Mouse (Mus musculus) heart, postnatal 14 days (tissue): ENCODE measurements around the gene Asb13. TPM values are rescaled to one million over a fixed set of nuclear protein-coding genes. Genes with fewer than 3 reads are reported as not detected.
A peak's percentile ranks its signal among the peaks of the same experiment; 100 is the strongest.

Experiments
- DNase-seq, 2 experiments: peaks; one replicate each; pipeline ENCODE4 v3.0.0; 2021 to 2022
- intact Hi-C: fragments of 180-260 bp; cut with DNase I; formaldehyde crosslinking; loops from one replicate; pipeline ENCODE4 v1.15.1; 2025
- long read RNA-seq, 2 experiments: library from polyadenylated mRNA; stranded (forward); transcript quantifications; one replicate each; pipeline ENCODE4 v2.0.0; 2021
- total RNA-seq, 2 experiments: library from RNA; stranded (reverse); gene quantifications; 2 replicates each; pipeline ENCODE4 v1.2.3; 2021

Asb13 gene
- 1 to 10 TPM; 8.9 to 9.0 TPM for total RNA-seq
- long read RNA-seq, experiment 1, full-length matches to known transcripts = 25 of 27 reads
- long read RNA-seq, experiment 1, partial matches to known transcripts = 1 of 27 reads
- long read RNA-seq, experiment 1, other reads (novel, unspliced or antisense) = 1 of 27 reads
- long read RNA-seq, experiment 2, full-length matches to known transcripts = 21 of 26 reads
- long read RNA-seq, experiment 2, partial matches to known transcripts = 1 of 26 reads
- long read RNA-seq, experiment 2, other reads (novel, unspliced or antisense) = 4 of 26 reads

- DNase-seq = peak; percentile 82
- intact Hi-C loops = loop anchor here (2.0 to 10.0 kb wide), 2 partner anchors 21 to 229 kb away; no protein-coding TSS in a partner anchor
Measured at GRCm38 (mm10) chr13:3633895-3634811, at the start of gene Asb13. Gene Asb13, plus strand, starts transcription at chr13:3634032.

- intact Hi-C loops = loop anchor here (5.0 kb wide), 2 partner anchors 33 to 183 kb away; no protein-coding TSS in a partner anchor
- no peak for DNase-seq
Measured at GRCm38 (mm10) chr13:3590789-3591188, 43.0 kb upstream of the Asb13 start.

GRCm38 (mm10) chr13:3594311-3594710, 39.5 kb upstream of the Asb13 start:
- intact Hi-C loops = loop anchor here (5.0 kb wide), 2 partner anchors 37 to 187 kb away; no protein-coding TSS in a partner anchor
- DNase-seq = no peak

GRCm38 (mm10) chr13:3596232-3596631, 37.6 kb upstream of the Asb13 start:
- intact Hi-C loops = no loop called here
- DNase-seq = no peak

- DNase-seq = no peak
- intact Hi-C loops = loop anchor here (5.0 kb wide), 1 partner anchor 72 kb away; the partner anchor contains the start of gene Gdi2
Measured at GRCm38 (mm10) chr13:3609780-3610117, 24.1 kb upstream of the Asb13 start.

GRCm38 (mm10) chr13:3610118-3610794, 23.6 kb upstream of the Asb13 start:
- intact Hi-C loops = loop anchor here (5.0 kb wide), 1 partner anchor 73 kb away; the partner anchor contains the start of gene Gdi2
- DNase-seq = peak in 1 of 2 experiments; percentile 4

- intact Hi-C loops = loop anchor here (5.0 kb wide), 1 partner anchor 74 kb away; the partner anchor contains the start of gene Gdi2
- DNase-seq = peak; percentile 98
Measured at GRCm38 (mm10) chr13:3610795-3611438, 22.9 kb upstream of the Asb13 start, which contains the start of gene Fam208b. Gene Fam208b, minus strand, starts transcription at chr13:3611108.

GRCm38 (mm10) chr13:3627139-3627538, 6.7 kb upstream of the Asb13 start:
- intact Hi-C loops = no loop called here
- DNase-seq = no peak

- no peak for DNase-seq
- intact Hi-C loops = no loop called here
Measured at GRCm38 (mm10) chr13:3628102-3628501, 5.7 kb upstream of the Asb13 start.

GRCm38 (mm10) chr13:3632551-3632950, 1.3 kb upstream of the Asb13 start:
- intact Hi-C loops = loop anchor here (2.0 to 10.0 kb wide), 2 partner anchors 20 to 228 kb away; no protein-coding TSS in a partner anchor
- DNase-seq = no peak

- intact Hi-C loops = loop anchor here (2.0 to 10.0 kb wide), 2 partner anchors 20 to 228 kb away; no protein-coding TSS in a partner anchor
- no peak for DNase-seq
Measured at GRCm38 (mm10) chr13:3633131-3633530, 701 bp upstream of the Asb13 start.

GRCm38 (mm10) chr13:3635076-3635475, 1.2 kb downstream of the Asb13 start:
- intact Hi-C loops = loop anchor here (10.0 kb wide), 1 partner anchor 230 kb away; no protein-coding TSS in a partner anchor
- DNase-seq = no peak

- DNase-seq = no peak
- intact Hi-C loops = loop anchor here (10.0 kb wide), 1 partner anchor 232 kb away; no protein-coding TSS in a partner anchor
Measured at GRCm38 (mm10) chr13:3636797-3637196, 3.0 kb downstream of the Asb13 start.

- intact Hi-C loops = no loop called here
- DNase-seq = peak; percentile 12 to 32
Measured at GRCm38 (mm10) chr13:3642049-3642448, 8.2 kb downstream of the Asb13 start.

GRCm38 (mm10) chr13:3642538-3642937, 8.7 kb downstream of the Asb13 start:
- no peak for DNase-seq
- intact Hi-C loops = no loop called here

- no peak for DNase-seq
- intact Hi-C loops = no loop called here
Measured at GRCm38 (mm10) chr13:3644871-3645270, 11.0 kb downstream of the Asb13 start.

GRCm38 (mm10) chr13:3645919-3646318, 12.1 kb downstream of the Asb13 start:
- no peak for DNase-seq
- intact Hi-C loops = no loop called here

GRCm38 (mm10) chr13:3646566-3646965, 12.7 kb downstream of the Asb13 start:
- no peak for DNase-seq
- intact Hi-C loops = no loop called here

- no peak for DNase-seq
- intact Hi-C loops = no loop called here
Measured at GRCm38 (mm10) chr13:3650569-3650968, 16.7 kb downstream of the Asb13 start.

- intact Hi-C loops = no loop called here
- no peak for DNase-seq
Measured at GRCm38 (mm10) chr13:3654432-3654831, 20.6 kb downstream of the Asb13 start.
